In genomic region chr10:128794391-128794790, GRCm38 (mm10) we compare ENCODE assay signal across 19 mouse cellular contexts.
"Had no signal": no experiment of that assay in that cellular context is flagged by ENCODE, and none has a peak within 500 bp of the region (broad histone marks: within the 10 kb centered on the region; RNA-seq: fewer than 3 reads in every experiment).

No protein-coding gene starts in this region.

- DNase-seq: kidney, adult 18-20 months; kidney, adult 9 months; kidney, postnatal 14 days; kidney, postnatal 4 days; layer of hippocampus, adult 9-11 months; layer of hippocampus, postnatal 36 days; liver, embryonic 13.5 days; lung, adult 2 months; lung, postnatal 14 days; lung, postnatal 4 days; thymus, adult 18-20 months; thymus, postnatal 36 days had no signal

- H3K4me2 ChIP-seq: liver, embryonic 13.5 days; midbrain, embryonic 13.5 days; neural tube, embryonic 13.5 days had no signal

- H3K4me1 ChIP-seq: midbrain, embryonic 13.5 days; neural tube, embryonic 13.5 days had no signal

- H3K9me3 ChIP-seq: liver, embryonic 13.5 days; megakaryocyte, embryonic 14.5 days; midbrain, embryonic 10.5 days; midbrain, embryonic 13.5 days; neural tube, embryonic 13.5 days had no signal

- H3K27ac ChIP-seq: left cerebral cortex, adult 2 months; liver, embryonic 13.5 days; midbrain, embryonic 10.5 days; midbrain, embryonic 13.5 days; neural tube, embryonic 13.5 days had no signal

- H3K9ac ChIP-seq: midbrain, embryonic 13.5 days; neural tube, embryonic 13.5 days had no signal

- H3K27me3 ChIP-seq: liver, embryonic 13.5 days; midbrain, embryonic 13.5 days; neural tube, embryonic 13.5 days had no signal

- H3K4me3 ChIP-seq: left cerebral cortex, adult 2 months; liver, embryonic 13.5 days; midbrain, embryonic 10.5 days; midbrain, embryonic 13.5 days; myocyte; neural tube, embryonic 13.5 days had no signal

- ATAC-seq: midbrain, embryonic 13.5 days; midbrain, embryonic 16.5 days had no signal
